Mouse (Mus musculus): ENCODE measurements around the gene Teddm2.
"Not testable (repeated sequence)": the region's sequence is repeated elsewhere in the genome, so short reads cannot be mapped to it uniquely, and the experiment has no call there.

Teddm2 gene

GRCm38 (mm10) chr1:153903006-153903405, 3.0 kb upstream of the Teddm2 start:
- no peak for DNase-seq

- peak; percentile 45 for DNase-seq
These were observed 1.1 kb upstream of the Teddm2 start for GRCm38 (mm10) chr1:153900860-153901730.

GRCm38 (mm10) chr1:153900381-153900780, 353 bp upstream of the Teddm2 start:
- peak; percentile 71 for DNase-seq

- no peak for DNase-seq
These were observed 868 bp downstream of the Teddm2 start for GRCm38 (mm10) chr1:153898989-153899730.

GRCm38 (mm10) chr1:153897196-153897595, 2.8 kb downstream of the Teddm2 start:
- no peak for DNase-seq

- peak; percentile 83 for DNase-seq
These were observed 5.0 kb downstream of the Teddm2 start for GRCm38 (mm10) chr1:153894979-153895378.

GRCm38 (mm10) chr1:153894201-153894893, 5.7 kb downstream of the Teddm2 start:
- no peak for DNase-seq

- no peak for DNase-seq
These were observed 6.3 kb downstream of the Teddm2 start for GRCm38 (mm10) chr1:153893746-153894145.

- no peak for DNase-seq
These were observed 8.6 kb downstream of the Teddm2 start, which contains the start of gene Teddm1a for GRCm38 (mm10) chr1:153891442-153891841. TSS of gene Teddm1a (plus strand) at chr1:153891742.

GRCm38 (mm10) chr1:153890121-153890520, 9.9 kb downstream of the Teddm2 start:
- DNase-seq, result no peak

- no peak for DNase-seq
These were observed 13.9 kb downstream of the Teddm2 start for GRCm38 (mm10) chr1:153886024-153886633.

- DNase-seq, result not testable (repeated sequence)
These were observed 19.6 kb downstream of the Teddm2 start for GRCm38 (mm10) chr1:153880391-153880790.

- DNase-seq, result no peak
These were observed 26.0 kb downstream of the Teddm2 start, which contains the start of gene Teddm1b for GRCm38 (mm10) chr1:153874045-153874444. TSS of gene Teddm1b (plus strand) at chr1:153874345.

- no peak for DNase-seq
These were observed 44.1 kb downstream of the Teddm2 start for GRCm38 (mm10) chr1:153855946-153856345.

GRCm38 (mm10) chr1:153852696-153853095, 47.3 kb downstream of the Teddm2 start:
- not testable (repeated sequence) for DNase-seq

GRCm38 (mm10) chr1:153846867-153847266, 53.2 kb downstream of the Teddm2 start:
- no peak for DNase-seq

- no peak for DNase-seq
These were observed 53.6 kb downstream of the Teddm2 start for GRCm38 (mm10) chr1:153846420-153846819.

- no peak for DNase-seq
These were observed 56.0 kb downstream of the Teddm2 start, which contains the start of gene Rgsl1 for GRCm38 (mm10) chr1:153844042-153844441. TSS of gene Rgsl1 (minus strand) at chr1:153844142.

- DNase-seq, result no peak
These were observed 57.8 kb downstream of the Teddm2 start for GRCm38 (mm10) chr1:153842121-153842740.

- DNase-seq, result no peak
These were observed 64.0 kb downstream of the Teddm2 start for GRCm38 (mm10) chr1:153836036-153836435.

GRCm38 (mm10) chr1:153830746-153831145, 69.3 kb downstream of the Teddm2 start:
- no peak for DNase-seq

GRCm38 (mm10) chr1:153820216-153820615, 79.8 kb downstream of the Teddm2 start:
- DNase-seq, result no peak

All from kidney, postnatal 10 days (tissue).